Mouse (Mus musculus): Measurements from ENCODE around the gene Mrpl4.

Gene Mrpl4

DNA sequence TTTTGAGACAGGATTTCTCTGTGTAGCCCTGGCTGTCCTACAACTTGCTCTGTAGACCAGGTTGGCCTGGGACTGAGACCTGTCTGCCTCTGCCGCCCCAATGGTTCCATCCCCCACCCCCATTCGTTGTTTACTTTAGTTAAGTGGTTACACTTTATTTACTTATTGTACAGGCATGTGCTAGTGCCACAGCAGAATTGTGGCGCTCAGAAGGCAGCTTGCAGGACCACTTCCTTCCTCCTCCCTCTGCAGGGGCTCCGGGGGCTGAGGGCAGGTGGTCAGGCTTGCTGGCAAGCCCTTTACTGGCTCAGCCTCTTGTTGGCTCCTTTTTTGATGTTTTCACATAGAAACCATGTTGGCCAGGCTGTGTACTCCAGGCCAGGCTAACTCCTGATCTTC is 14.6 kb downstream of the Mrpl4 start:
- DNase-seq (ENCODE audit: low spot score): no peak

DNA sequence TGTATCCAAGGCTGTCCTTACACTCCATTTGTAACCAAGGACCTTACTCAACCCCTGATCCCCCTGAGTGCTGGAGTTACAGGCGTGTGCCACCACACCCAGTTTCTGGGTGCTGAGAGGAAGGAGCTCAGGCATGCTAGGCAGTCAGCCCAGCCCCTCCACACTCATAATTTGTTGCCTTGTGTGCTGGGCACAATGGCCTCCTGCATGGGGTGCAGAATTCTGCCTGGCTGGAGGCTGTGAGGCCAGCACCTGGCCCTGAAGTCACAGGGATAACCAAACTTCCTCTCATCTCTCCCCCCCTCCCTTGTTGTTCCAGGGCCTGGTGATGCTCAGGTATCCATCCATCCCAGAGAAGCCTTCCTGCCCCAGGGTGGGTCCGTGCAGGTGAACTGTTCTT is 16.1 kb downstream of the Mrpl4 start:
- DNase-seq (ENCODE audit: low spot score): no peak

DNA sequence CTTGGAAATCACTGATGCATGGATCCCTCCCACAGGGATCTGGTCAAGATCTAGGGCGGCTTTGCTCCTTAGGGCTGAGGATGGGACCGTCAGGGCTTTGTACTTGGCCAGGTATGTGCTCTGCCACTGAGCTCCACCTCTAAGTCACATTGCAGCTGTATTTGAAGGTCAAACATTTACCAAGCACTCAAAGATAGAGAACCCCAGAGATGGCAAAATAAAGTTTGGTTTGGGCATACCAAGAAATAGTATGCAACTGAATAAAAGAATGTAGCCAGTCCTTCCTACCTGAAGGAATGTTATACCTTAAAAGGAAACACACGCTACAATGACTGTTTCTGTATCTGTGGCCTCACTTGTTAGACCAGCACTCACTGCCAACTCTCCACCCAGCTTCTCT is 18.8 kb downstream of the Mrpl4 start:
- no peak for DNase-seq (ENCODE audit: low spot score)

DNA sequence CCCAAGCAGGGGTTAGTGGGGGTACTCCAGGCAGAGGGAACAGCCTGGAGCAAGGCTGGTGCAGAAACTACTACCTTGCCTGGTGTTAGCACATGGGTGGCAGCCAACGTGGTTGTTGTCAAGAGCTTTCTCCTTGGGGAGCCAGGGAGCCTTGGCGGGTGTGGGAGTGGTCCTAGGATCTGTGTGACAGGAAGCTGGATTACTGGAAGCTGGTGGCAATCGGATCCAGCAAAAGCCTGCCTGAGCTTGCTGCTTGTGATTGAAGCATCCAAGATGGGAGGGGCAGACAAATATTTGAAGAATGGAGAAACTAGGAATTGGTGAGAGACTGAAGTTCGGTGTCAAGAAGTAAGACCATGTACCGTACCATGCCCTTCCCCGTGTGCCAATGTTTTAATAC is 19.8 kb downstream of the Mrpl4 start:
- no peak for DNase-seq (ENCODE audit: low spot score)

DNA sequence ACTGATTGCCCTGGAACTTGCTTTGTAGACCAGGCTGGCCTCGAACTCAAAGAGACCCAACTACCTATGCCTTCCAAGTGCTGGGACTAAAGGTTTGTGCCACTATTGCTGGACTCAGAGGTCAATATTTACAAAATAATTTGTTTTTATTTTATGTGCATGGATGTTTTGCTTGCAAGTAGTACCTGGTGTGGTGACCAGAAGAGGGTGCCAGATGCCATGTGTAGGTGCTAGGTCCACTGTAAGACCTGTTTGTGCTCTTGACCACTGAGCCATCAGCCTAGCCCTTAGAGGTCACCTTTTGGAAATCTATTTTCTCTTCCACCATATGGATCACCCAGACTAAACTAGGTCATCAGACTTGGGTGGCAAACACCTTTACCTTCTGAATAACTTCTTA is 20.2 kb downstream of the Mrpl4 start:
- DNase-seq (ENCODE audit: low spot score): no peak

DNA sequence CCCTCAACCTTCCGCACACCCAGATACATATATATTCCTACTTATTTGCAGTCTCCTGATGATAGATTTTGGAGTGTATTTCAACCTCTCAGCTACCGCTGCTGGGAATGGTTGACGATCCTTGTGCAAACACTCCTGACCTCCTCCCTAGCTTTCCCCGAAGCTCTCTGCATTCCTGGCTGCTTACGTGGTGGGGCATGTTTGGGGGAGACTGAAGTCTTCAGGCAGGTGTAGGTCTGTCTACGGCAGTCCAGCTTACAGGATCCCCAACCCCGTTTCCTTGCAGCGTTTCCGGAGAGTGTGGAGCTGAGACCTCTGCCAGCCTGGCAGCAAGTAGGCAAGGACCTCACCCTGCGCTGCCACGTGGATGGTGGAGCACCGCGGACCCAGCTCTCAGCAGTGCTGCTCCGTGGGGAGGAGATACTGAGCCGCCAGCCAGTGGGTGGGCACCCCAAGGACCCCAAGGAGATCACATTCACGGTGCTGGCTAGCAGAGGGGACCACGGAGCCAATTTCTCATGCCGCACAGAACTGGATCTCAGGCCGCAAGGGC is 22.8 kb downstream of the Mrpl4 start:
- no peak for DNase-seq (ENCODE audit: low spot score)

DNA sequence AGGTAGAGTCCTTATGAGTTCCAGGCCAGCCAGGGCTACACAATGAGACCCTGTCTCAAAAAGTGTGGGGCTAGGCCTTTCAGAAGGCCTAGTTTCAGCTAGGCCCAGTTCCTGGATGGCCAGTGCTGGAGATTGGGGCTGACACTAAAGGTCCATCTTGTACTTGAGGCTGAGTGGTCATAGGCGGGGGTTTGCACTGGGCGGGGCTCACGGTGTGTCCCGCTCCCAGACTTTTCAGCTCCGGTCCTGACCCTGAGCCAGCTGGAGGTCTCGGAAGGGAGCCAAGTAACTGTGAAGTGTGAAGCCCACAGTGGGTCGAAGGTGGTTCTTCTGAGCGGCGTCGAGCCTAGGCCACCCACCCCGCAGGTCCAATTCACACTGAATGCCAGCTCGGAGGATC is 24.3 kb downstream of the Mrpl4 start:
- DNase-seq (ENCODE audit: low spot score): no peak

DNA sequence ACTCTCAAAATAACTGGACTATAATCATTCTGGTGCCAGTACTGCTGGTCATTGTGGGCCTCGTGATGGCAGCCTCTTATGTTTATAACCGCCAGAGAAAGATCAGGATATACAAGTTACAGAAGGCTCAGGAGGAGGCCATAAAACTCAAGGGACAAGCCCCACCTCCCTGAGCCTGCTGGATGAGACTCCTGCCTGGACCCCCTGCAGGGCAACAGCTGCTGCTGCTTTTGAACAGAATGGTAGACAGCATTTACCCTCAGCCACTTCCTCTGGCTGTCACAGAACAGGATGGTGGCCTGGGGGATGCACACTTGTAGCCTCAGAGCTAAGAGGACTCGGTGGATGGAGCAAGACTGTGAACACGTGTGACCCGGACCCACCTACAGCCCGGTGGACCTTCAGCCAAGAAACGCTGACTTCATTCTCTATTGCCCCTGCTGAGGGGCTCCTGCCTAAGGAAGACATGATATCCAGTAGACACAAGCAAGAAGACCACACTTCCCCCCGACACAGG is 25.3 kb downstream of the Mrpl4 start:
- no peak for DNase-seq (ENCODE audit: low spot score)

DNA sequence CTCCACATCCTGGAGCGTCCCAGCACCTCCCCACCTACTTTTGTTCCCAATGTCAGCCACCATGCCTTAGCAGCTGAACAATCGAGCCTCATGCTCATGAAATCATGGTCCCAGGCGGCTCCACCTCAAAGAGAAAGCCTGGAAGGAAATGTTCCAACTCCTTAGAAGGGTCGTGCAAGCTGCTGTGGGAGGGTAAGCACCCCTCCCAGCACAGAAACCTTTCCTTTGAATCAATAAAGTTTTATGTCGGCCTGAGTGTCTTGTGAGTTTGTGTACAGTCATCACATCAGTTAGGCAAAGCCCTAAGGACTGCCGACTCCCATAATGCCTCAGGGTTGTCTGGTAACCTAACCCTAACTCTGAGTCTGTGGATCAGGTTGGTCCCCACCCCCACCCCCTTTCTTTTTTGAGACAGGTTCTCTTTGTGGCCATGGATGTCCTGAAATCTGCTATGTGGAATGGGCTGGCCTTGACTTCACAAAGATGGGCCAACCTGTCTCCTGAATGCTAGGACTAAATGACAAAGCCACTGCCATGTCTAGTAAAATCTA is 26.1 kb downstream of the Mrpl4 start:
- no peak for DNase-seq (ENCODE audit: low spot score)

DNA sequence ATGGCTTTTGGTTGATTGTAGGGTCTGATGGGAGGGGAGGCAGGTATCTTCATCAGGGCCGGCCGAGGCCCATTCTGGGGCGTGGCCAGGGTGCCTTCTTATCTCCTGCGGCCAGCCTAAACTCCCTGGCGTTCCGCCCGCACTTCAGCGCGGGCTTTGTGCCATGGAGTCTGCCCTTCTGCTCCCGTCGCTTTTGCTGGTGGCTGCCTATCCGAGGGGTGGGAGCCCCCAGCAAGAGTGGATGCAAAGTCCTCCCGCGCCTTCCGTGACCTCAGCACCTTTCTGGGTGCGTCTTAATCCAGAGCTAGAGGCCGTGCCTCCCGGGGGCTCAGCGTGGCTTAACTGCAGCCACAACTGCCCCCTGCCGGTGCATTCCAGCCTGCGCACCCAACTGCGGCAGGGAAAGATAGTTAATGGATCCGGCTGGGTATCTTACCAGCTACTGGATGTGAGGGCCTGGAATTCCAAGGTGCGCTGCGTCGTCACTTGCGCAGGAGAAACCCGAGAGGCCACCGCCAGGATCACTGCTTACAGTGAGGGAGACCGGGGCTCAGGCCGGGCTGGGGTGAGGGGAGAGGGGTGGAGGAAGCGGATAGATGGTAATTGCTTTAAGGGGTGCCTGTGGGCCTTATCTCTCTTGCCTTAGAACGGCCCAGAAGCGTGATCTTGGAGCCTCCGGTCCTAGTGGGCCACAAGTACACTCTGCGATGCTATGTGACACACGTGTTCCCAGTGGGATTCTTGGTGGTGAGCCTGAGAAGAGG is 26.9 kb downstream of the Mrpl4 start, which contains the start of gene Icam4:
Gene Icam4, plus strand, starts transcription at position 83 of the 764 bp plus-strand sequence.
- peak; percentile 90 for DNase-seq (ENCODE audit: low spot score)

DNA sequence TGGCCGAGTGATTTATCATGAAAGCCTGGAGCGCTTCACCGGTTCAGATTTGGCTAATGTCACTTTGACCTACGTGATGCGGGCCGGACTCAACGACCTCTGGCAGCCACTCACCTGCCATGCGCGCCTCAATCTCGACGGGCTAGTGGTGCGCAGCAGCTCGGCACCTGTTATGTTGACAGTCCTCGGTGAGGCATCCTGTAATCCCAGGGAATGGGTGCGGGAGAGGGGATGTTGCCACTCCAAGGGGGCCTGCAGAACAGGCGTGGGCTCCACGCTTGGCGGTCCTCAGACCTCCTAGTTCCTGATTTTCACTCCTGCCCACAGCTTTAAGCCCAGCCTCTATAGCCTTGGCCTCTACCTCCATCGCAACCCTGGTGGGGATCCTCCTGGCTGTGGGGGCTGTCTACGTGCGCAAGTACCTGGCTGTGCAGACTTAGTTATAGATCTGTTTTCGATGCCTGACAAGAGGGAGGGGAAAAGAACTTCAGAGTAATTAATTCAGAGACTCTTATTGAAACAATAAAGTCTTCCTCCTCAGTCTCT is 27.6 kb downstream of the Mrpl4 start:
- no peak for DNase-seq (ENCODE audit: low spot score)

DNA sequence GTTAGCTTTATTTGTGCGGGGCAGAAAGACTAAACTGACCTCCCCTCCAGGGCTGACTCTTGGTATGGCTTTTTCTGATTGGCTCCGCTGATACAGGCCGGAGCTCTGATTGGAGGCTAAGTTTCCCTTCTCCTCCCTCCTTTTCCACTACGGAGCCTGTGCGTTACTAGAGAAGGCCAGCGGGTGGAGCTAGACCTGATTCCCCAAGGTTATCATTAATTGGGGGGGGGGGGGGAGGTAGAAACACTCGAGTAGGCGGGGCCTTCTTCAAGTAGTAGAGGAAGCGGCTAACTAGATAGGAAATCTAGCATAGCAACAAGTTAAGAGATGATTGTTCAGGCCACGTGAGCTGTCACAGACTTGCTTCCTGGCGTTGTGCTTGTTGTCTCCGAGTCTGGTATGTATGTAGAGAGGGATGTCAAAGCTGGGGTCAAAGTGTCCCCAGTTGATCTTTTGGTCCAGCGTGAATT is 28.3 kb downstream of the Mrpl4 start:
- peak; percentile 89 for DNase-seq (ENCODE audit: low spot score)

DNA sequence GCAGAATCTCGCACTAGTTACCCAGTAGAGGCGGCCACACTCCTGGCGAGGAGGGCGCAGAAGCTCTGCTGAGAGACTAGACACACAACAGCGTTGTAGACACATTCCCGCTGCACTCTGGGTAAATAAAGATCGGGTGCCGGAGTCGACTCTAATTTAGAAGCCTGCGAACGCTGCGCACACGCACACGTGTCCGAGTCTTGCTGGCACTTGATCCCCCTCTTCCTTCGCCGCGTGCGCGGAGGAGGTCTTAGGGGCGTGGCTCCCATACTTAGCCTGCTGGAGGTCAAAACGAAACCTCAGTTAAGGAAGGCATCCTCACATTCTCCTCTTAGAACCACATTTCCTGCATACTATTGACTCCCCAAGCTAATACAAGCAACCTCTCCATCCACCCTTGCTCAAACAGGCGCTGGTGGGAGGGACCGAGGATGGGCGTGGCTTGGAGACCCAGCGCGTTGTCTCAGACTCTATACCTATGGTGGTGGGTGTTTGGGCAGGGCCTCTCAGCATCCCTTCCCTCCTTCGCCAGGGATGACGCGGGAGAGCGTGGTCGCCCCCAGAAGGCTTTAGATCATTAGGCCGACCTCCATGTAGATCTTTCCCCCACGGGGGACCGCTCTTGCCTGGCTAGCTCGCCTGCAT is 28.8 kb downstream of the Mrpl4 start:
- DNase-seq (ENCODE audit: low spot score): peak; percentile 75

DNA sequence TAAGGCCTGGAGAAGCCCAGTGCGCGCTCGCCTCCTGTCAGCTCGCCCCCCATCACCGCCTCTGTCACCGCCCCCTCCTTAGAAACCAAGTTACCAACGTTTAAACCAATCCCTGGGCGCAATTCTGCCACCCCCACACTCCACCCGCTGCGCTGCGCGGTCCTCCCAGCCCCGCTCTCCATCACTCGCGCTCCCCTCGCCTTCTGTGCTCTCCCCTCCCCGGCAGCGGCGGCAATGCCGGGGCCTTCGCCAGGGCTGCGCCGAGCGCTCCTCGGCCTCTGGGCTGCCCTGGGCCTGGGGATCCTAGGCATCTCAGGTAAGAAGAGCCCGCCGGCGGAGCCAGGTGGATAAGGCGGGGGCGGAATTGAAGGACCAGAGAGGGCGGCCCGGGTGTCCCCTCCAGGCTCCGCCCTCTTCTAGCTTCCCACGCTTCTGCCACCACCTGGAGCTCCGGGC is 29.4 kb downstream of the Mrpl4 start, which contains the start of gene Icam5:
Gene Icam5, plus strand, starts transcription at position 178 of the 456 bp plus-strand sequence.
- no peak for DNase-seq (ENCODE audit: low spot score)

DNA sequence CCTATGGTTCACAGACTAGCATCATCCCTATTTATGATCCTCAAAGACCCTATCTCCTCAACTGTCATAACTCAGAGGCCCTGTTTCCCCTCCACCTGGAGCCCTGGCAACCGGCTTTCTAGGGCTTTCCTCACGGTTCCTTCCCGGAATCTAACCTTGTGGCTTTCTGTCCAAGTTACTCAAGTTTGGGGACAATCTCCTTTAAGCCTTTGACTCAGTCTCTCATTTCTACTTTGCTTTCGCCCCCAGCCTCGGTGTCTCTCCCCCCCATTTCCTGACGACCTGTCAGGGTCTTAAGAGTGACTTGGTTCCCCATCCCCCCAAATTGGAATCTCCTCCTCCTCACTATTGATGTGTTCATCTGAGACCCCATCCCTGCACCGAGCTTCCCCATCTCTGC is 30.0 kb downstream of the Mrpl4 start:
- no peak for DNase-seq (ENCODE audit: low spot score)

DNA sequence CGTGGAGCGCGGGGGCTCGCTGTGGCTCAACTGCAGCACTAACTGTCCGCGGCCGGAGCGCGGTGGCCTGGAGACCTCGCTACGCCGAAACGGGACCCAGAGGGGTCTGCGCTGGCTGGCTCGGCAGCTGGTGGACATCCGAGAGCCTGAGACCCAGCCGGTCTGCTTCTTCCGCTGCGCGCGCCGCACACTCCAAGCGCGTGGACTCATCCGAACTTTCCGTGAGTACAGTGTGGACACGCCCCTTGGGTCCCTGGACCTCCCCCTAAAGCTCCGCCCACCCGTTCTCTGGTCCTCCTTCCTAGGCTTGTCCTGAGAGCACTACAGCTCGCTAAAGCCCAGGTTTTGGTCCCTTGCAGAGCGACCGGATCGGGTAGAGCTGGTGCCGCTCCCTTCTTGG is 30.6 kb downstream of the Mrpl4 start:
- DNase-seq (ENCODE audit: low spot score): peak; percentile 91

DNA sequence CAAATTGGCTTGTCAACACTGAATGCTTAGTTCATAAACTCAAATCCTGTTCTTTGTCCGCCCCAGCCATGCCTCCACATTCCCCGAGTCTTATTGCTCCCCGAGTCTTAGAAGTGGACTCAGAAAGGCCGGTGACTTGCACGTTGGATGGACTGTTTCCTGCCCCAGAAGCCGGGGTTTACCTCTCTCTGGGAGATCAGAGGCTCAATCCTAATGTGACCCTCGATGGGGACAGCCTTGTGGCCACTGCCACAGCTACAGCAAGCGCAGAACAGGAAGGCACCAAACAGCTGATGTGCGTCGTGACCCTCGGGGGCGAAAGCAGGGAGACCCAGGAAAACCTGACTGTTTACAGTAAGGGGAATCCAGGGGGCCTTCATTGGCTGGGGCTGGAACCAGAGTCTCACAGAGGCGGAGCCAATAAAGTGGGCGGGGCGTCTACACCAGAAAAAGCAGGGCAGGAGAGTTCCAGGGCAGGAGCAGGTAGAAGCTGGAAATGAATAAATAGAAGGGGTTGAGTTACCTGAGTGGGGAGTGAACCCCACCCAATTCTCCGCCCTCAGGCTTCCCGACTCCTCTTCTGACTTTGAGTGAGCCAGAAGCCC is 32.0 kb downstream of the Mrpl4 start:
- DNase-seq (ENCODE audit: low spot score): peak; percentile 55

DNA sequence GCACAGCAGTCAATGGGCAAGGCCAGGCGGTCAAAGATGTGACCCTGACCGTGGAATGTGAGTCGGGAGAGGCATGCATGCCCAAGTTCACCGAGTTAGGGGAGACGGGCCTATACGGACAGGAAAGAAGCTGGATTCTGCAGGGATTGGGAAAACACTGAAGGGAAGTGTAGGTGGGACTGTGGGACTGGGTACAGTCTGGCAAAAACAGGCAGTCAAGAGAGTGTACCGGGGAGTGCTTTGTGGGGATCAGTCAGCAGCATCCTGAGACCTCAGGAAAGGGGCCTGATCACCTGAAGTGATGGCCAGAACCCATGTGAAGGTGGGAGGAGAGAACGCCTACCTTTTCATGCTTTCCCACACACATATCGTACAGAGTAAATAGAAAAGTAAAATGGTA is 33.0 kb downstream of the Mrpl4 start:
- no peak for DNase-seq (ENCODE audit: low spot score)

DNA sequence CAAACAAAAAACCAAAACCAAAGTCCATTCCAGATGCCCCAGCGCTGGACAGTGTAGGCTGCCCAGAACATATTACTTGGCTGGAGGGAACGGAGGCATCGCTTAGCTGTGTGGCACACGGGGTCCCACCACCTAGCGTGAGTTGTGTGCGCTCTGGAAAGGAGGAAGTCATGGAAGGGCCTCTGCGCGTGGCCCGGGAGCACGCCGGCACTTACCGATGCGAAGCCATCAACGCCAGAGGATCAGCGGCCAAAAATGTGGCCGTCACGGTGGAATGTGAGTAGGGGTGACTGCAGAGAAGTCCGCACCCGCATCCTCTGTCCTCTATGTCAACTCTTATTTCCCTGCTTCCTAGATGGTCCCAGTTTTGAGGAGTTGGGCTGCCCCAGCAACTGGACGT is 33.6 kb downstream of the Mrpl4 start:
- no peak for DNase-seq (ENCODE audit: low spot score)

DNA sequence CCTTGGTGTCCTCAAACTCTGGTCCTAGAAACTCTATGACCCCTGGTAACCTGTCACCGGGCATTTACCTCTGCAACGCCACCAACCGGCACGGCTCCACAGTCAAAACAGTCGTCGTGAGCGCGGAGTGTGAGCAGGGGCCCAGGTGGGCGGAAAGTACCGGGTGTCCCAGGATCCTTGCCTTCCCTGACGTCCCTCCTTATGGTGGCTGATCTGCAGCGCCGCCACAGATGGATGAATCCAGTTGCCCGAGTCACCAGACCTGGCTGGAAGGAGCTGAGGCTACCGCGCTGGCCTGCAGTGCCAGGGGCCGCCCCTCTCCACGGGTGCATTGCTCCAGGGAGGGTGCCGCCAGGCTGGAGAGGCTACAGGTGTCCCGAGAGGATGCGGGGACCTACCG is 34.1 kb downstream of the Mrpl4 start:
- DNase-seq (ENCODE audit: low spot score): no peak

DNA sequence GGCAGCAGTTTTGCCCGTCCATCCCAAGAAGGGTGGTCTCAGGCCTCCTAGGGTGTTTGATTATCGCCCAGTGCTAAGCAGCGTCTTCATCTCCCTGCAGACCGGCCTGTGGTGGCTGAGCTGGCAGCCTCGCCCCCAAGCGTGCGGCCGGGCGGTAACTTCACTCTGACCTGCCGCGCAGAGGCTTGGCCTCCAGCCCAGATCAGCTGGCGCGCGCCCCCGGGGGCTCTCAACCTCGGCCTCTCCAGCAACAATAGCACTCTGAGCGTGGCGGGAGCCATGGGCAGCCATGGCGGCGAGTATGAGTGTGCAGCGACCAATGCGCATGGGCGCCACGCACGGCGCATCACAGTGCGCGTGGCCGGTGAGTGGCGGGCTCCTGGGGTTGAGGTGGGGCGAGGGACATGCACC is 34.9 kb downstream of the Mrpl4 start:
- peak; percentile 58 for DNase-seq (ENCODE audit: low spot score)

DNA sequence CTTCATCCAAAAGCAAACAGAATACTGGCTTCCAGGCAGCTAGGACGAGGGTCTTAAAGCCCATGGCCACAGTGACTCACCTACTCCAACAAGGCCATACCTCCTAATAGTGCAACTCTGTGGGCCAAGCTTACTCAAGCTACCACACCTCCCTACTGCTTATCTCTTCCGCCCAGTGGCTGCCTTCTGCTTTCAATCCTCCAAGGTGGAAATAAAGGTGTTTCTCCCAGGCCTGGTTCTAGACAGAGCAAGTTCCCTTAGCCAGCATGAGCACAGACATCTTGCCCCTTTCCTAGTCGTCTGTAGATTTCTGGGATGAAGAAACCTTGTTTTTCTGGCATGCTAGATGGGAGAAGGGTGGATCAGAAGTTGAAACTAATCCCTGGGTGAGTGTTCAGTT is 37.2 kb downstream of the Mrpl4 start:
- no peak for DNase-seq (ENCODE audit: low spot score)
